Mouse (Mus musculus): ENCODE measurements around the gene Msh4.

DNA sequence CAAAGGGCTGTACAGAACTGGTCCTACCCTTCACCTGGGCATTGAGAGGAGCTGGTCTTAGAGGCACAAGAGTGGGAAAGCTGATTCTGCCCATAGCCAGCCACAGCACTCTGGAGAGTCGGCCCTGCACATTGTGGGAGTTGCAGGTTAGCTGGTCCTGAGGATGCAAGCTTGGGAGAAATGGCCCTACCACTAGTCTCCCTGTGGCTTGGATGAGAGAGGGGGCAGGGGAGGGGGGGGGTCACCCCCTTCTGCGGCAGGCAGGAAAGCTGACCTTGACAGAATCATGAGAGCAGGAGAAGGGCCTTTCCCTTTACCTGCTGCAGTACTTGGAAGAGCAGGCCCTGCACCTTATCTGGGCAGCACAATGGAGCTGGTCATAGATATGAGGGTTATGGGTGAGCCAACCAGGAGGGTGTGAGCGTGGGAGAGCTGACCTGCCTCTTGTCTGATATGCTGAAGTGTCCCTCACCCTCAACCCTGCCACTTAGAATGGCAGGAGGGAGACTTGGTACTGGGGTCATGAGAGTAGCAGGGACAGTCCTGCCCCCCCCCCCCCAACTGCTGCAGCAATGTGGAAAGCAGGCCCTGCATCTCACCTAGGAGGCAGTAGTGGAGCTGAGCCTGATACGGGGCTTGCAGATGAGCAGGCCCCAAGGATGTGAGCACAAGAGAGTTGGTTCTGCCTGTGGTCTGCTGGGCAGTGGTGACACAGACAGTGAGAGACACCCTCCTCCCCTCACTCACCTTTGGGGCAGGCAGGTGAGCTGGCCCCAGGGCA, 73.9 kb downstream of the Msh4 start:
- TF ChIP-seq POLR2A (IDR thresholded peaks at IDR 0.05; ENCODE audit: insufficient read depth, low read depth, low read length): no peak
- TF ChIP-seq CTCF (IDR thresholded peaks at IDR 0.05; ENCODE audit: insufficient read depth, low read depth, low read length): no peak

Measured in olfactory bulb, adult 2 months (tissue).